Mouse (Mus musculus) limb, embryonic 15.5 days (tissue): Measurements from ENCODE around the gene Wdfy3. TPM values are rescaled to one million over a fixed set of nuclear protein-coding genes. Genes with fewer than 3 reads are reported as not detected.
"Not testable (repeated sequence)": the region's sequence is repeated elsewhere in the genome, so short reads cannot be mapped to it uniquely, and the experiment has no call there.

Experiments used
- ATAC-seq: fragments of 200-750 bp; cut with Nextera tagmentation; 2 replicates; pipeline ENCODE4 v1.8.0; 2017; ENCODE audit warnings: low read depth, moderate TSS enrichment; ENCODE audit not compliant: insufficient number of reproducible peaks, low FRiP score, low TSS enrichment
- H3K27ac ChIP-seq: fragments of 300-500 bp; sonication (generic); 2 replicates; pipeline ENCODE4 v1.5.1; 2015; ENCODE audit warnings: moderate library complexity, mild to moderate bottlenecking, inconsistent platforms
- H3K27me3 ChIP-seq: fragments of 300-500 bp; sonication (generic); 2 replicates; pipeline ENCODE4 v1.6.1; 2015; ENCODE audit warnings: inconsistent platforms
- H3K36me3 ChIP-seq: fragments of 300-500 bp; sonication (generic); 2 replicates; pipeline ENCODE4 v1.6.1; 2015; ENCODE audit warnings: inconsistent platforms
- H3K4me1 ChIP-seq: fragments of 300-500 bp; sonication (generic); 2 replicates; pipeline ENCODE4 v1.6.1; 2015; ENCODE audit warnings: inconsistent platforms
- H3K4me2 ChIP-seq: fragments of 300-500 bp; sonication (generic); 2 replicates; pipeline ENCODE4 v1.6.1; 2015; ENCODE audit warnings: mild to moderate bottlenecking, inconsistent platforms
- H3K4me3 ChIP-seq: fragments of 300-500 bp; sonication (generic); 2 replicates; pipeline ENCODE4 v1.5.1; 2015; ENCODE audit warnings: mild to moderate bottlenecking, inconsistent platforms
- H3K9ac ChIP-seq: fragments of 300-500 bp; sonication (generic); 2 replicates; pipeline ENCODE4 v1.6.1; 2015; ENCODE audit warnings: inconsistent platforms
- H3K9me3 ChIP-seq: fragments of 300-500 bp; sonication (generic); 2 replicates; pipeline ENCODE4 v1.6.1; 2016; ENCODE audit warnings: inconsistent platforms
- WGBS: fragments of 180-500 bp; shearing (Covaris S2); methylation state at CpG from one replicate; pipeline ENCODE4 v1.1.7; 2015; 5-methylcytosine and 5-hydroxymethylcytosine counted together
- polyA plus RNA-seq: library from polyadenylated mRNA; unstranded; fragments of >200 nt; fragmentation: Nextera tagmentation; extraction: Ambion mirVana; gene quantifications from 2 replicates; pipeline ENCODE4 v1.2.1, GENCODE M21; 2015

Gene Wdfy3
- polyA plus RNA-seq, 1 experiment from 2014 or later, result 14.4 TPM

DNA sequence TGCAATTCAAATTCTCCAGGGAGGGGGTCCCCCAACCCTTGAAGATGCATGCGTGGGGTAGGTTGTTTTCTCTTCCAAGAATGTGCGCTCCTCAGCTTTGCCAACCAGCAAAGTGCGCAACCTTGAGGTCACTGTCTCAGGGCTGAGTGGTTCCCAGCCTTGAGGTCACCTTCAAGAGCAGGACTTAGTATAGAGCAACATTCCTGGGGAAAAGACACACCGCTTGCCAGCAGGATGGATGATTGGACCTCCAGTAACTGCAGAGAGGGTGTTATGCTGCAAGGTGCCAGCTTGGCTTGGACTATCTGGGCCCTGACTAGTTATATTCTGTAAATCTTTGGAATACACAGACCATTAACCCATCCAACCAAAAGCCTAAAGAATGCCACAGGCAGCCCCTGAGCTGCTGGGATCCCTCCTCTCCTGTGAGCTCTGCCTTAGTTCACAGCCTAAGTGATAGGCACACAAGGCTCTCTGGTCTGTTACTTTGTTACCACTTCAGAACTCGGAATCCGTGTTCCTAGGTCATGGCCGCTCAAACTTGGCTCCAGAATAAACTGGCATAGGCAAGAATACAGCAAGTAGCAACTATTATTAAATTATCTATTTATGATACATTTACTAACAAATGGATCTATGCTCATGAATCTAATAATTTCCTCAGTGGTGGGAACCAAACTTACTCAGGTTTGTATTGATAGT is 76.6 kb downstream of the Wdfy3 start:
- Histone ChIP-seq H3K27ac (no peak overlapping the region), H3K36me3 (0 out of 2 replicates have a peak, but pooled peaks cover 3% of the 10 kb centered on the region), H3K27me3 (no peaks in the 10 kb centered on the region), H3K4me3 (no peak overlapping the region), H3K4me2 (no peak overlapping the region), H3K4me1 (peaks cover 4% of the 10 kb centered on the region; the same call in 1 of the 2 replicates), H3K9me3 (no peaks in the 10 kb centered on the region), H3K9ac (no peak overlapping the region)
- WGBS, result 92% methylated on average over 7 of the region's 7 CpGs
- no peak for ATAC-seq

DNA sequence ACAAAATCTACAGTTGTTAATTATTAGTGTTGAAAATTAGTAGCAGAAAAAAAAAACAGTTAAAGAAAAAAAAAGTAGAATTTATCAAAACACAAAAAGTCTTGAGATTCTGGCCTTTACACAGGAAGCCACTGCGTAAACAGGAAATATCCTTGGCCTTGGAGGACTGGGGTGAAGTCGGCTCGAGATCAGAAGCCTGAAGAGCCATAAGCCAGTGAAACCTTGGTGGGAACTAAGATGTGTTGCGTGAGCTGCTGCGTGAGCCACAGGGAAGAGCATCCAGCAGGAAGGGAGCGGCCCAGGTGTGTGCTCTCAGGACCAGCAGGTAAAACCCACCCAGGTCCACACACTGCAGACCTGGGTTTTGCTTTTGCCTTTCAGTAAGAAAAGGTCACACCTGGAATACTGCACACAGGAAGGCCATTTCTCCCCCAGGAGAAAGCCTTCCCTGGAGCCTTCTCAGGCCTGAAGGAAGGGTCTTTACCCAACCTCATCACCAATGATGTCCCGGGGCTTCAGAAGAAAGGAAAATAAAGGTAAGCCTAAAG is 79.3 kb downstream of the Wdfy3 start:
- Histone ChIP-seq H3K4me1 (peaks cover 4% of the 10 kb centered on the region; the same call in 1 of the 2 replicates), H3K27me3 (no peaks in the 10 kb centered on the region), H3K4me3 (no peak overlapping the region), H3K27ac (no peak overlapping the region), H3K4me2 (no peak overlapping the region), H3K9me3 (no peaks in the 10 kb centered on the region), H3K9ac (no peak overlapping the region), H3K36me3 (no peaks in the 10 kb centered on the region)
- no peak for ATAC-seq
- WGBS, result 83% methylated on average over 7 of the region's 7 CpGs

DNA sequence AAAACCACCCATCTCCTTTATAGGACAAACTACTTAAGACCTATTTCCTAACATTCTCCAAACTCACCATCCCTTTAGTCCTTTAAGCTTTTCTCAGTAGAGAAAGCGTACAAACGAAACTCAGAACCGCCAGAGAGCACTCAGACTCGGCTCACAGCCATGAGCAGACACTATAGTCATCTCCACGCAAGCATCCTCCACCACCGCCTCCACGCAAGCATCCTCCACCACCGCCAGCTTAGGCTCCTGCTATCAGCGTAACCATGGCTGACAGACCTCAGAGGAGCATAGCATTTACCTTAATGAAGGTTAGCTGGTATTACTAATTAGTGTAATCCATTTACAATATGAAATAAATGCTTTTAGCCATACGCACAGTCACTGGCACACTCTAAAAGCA is 81.2 kb downstream of the Wdfy3 start:
- Histone ChIP-seq H3K4me1 (peaks cover 4% of the 10 kb centered on the region; the same call in 1 of the 2 replicates), H3K9me3 (no peaks in the 10 kb centered on the region), H3K27ac (no peak overlapping the region), H3K9ac (no peak overlapping the region), H3K4me2 (no peak overlapping the region), H3K36me3 (no peaks in the 10 kb centered on the region), H3K4me3 (no peak overlapping the region), H3K27me3 (no peaks in the 10 kb centered on the region)
- ATAC-seq, result no peak
- WGBS, result 94% methylated on average over 10 of the region's 10 CpGs

DNA sequence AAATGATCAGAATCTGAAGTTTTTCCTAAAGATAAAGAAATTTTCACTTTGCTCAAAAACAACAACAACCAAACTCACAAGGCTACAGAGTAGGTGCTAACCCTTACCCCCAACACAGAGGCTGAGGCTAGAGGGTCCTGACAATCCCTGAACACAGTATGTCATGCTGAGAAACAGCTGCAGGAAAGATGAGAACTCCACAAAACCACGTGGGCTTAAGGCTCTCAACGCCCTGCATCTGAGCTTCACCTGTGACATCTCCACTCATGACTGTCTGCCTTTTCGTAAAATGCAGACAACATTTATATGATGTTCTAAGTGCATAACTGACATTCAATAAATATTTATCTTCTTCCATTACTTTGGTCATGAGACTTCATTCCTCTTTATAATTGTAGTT is 83.0 kb downstream of the Wdfy3 start:
- WGBS, result 66% methylated on average over 3 of the region's 3 CpGs
- no peak overlapping the region for H3K4me3 ChIP-seq
- no peaks in the 10 kb centered on the region for H3K36me3 ChIP-seq
- ATAC-seq, result no peak
- H3K27ac ChIP-seq, result no peak overlapping the region
- no peak overlapping the region for H3K9ac ChIP-seq
- H3K4me2 ChIP-seq, result no peak overlapping the region
- H3K9me3 ChIP-seq, result no peaks in the 10 kb centered on the region
- peaks cover 4% of the 10 kb centered on the region; the same call in 1 of the 2 replicates for H3K4me1 ChIP-seq
- H3K27me3 ChIP-seq, result no peaks in the 10 kb centered on the region

DNA sequence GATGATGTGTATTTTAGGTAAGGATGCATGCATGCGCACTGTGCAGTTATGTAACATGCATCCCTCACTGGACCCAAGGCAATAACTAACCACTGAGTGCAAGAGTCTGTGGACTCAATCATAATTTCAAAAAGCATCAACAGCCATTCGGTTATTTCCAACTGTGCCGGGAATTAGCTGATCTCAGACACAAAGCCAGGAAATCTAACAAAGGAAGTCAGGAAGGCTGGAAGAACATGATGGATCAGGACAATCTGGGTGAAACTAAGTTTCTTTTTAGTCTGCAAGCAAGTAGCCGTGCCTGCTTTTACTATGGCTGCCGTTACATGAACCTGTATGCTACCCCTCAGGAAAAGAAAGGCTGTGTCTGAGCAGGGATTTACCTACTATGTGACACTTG is 87.5 kb downstream of the Wdfy3 start:
- H3K27ac ChIP-seq, result peak overlapping the region; percentile 12; the same call in 1 of the 2 replicates
- no peak for ATAC-seq
- WGBS, result 90% methylated on average over 5 of the region's 5 CpGs

DNA sequence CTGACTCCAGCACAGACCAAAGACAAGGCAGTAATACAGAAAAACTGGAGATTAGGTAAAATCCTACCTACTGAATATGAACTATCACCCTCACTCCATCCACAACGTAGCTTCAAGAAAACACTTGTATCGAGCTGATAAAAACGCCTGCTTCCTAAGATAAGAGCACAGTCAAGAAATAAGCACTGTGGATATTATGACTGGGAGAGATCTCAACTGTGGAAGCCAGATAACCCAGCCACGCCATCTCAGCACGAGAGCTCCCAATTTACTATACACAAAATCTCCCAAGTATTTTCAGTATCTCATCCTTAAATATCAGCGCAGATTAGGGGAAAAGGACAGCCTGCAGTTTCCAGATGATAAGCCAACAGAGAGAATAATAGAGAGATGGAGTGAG is 90.1 kb downstream of the Wdfy3 start:
- no peaks in the 10 kb centered on the region for H3K9me3 ChIP-seq
- no peak for ATAC-seq
- whole genome bisulfite sequencing, result 93% methylated on average over 6 of the region's 6 CpGs
- H3K36me3 ChIP-seq, result peaks cover 28% of the 10 kb centered on the region; the same call in 1 of the 2 replicates
- H3K4me3 ChIP-seq, result no peak overlapping the region
- no peak overlapping the region for H3K27ac ChIP-seq
- H3K27me3 ChIP-seq, result no peaks in the 10 kb centered on the region
- no peak overlapping the region for H3K4me2 ChIP-seq
- no peaks in the 10 kb centered on the region for H3K4me1 ChIP-seq
- no peak overlapping the region for H3K9ac ChIP-seq

More for the DNA sequence above, 87.5 kb downstream of the Wdfy3 start:
- H3K27me3 ChIP-seq, result no peaks in the 10 kb centered on the region
- H3K9me3 ChIP-seq, result no peaks in the 10 kb centered on the region
- no peak overlapping the region for H3K4me2 ChIP-seq
- H3K9ac ChIP-seq, result no peak overlapping the region
- peaks cover 28% of the 10 kb centered on the region; the same call in 1 of the 2 replicates for H3K36me3 ChIP-seq
- no peak overlapping the region for H3K4me3 ChIP-seq
- no peaks in the 10 kb centered on the region for H3K4me1 ChIP-seq

DNA sequence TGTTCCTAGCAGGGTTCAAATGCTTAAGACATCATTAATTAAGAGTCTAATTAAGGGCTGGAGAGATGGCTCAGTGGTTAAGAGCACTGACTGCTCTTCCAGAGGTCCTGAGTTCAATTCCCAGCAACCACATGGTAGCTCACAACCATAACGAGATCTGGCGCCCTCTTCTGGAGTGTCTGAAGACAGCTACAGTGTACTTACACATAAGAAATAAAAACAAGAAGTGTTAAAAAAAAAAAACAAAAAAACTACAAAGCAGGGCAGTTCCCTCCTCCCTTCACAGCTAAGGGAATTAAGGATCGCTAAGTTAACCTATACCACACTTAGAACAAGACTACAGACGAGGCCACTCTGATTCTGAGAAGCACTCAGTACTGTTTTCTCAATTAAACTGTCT is 97.1 kb downstream of the Wdfy3 start:
- not testable (repeated sequence) for H3K4me3 ChIP-seq, H3K9me3 ChIP-seq, H3K27ac ChIP-seq, H3K4me2 ChIP-seq, H3K36me3 ChIP-seq, H3K9ac ChIP-seq, H3K27me3 ChIP-seq, ATAC-seq, H3K4me1 ChIP-seq
- WGBS, result 69% methylated on average over 4 of the region's 4 CpGs

DNA sequence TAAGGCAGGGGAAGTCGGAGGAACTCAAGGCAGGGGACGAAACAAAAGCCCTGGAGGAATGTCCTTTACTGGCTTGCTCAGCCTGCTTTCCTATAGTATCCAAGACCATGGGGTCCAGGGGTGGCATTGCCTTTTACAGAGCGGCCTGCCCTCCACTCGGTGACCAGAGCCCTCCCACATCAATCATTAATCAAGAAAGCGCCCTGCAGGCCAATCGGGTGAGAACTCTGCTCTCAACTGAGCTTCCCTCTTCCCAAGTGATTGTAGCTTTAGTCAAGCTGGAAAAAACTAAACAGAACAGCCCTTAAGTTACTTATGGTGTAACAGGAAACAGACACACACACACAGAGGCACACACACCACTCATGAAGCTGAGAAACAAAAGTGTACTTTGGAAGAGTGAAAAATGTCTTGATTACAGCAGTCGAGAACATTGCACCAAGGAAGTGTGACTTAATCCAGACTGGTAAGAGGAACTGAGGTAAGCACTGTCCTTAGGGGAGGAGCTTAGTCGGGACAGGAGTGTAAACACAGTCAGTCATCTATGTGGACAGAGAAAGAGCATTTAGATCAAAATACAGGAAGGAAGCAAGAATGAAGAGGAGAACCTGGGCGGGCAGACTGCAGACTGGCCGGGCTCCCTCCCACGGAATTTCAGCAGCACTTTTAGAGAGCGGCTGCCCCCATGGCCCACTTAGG is 101.4 kb downstream of the Wdfy3 start:
- no peak overlapping the region for H3K9ac ChIP-seq
- H3K4me2 ChIP-seq, result no peak overlapping the region
- H3K36me3 ChIP-seq, result peaks cover 6% of the 10 kb centered on the region; the same call in 1 of the 2 replicates
- H3K9me3 ChIP-seq, result no peaks in the 10 kb centered on the region
- ATAC-seq, result no peak
- H3K4me1 ChIP-seq, result peaks cover 5% of the 10 kb centered on the region; the same call in 1 of the 2 replicates
- H3K27me3 ChIP-seq, result no peaks in the 10 kb centered on the region
- WGBS, result 46% methylated on average over 12 of the region's 12 CpGs
- H3K4me3 ChIP-seq, result no peak overlapping the region
- peak overlapping the region; percentile 72 for H3K27ac ChIP-seq

DNA sequence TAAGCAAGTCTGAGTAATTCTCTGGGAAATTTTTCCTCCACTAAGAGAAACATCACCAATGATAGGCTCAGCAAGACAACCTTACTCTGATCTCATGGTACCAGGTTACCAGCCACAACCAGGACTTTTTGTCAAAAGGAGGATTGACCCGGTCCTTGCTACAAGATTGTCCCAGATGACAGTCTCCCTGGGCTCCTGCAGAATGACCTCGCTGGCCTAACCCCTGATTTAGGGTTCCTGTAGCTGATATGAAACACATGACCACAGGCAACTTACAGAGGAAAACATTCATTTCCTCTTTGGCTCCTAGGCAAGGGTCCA is 101.9 kb downstream of the Wdfy3 start:
- no peak overlapping the region for H3K4me2 ChIP-seq
- H3K9ac ChIP-seq, result no peak overlapping the region
- H3K36me3 ChIP-seq, result peaks cover 6% of the 10 kb centered on the region; the same call in 1 of the 2 replicates
- H3K4me3 ChIP-seq, result no peak overlapping the region
- ATAC-seq, result no peak
- H3K27me3 ChIP-seq, result no peaks in the 10 kb centered on the region
- no peaks in the 10 kb centered on the region for H3K9me3 ChIP-seq
- peaks cover 9% of the 10 kb centered on the region; the same call in 1 of the 2 replicates for H3K4me1 ChIP-seq
- WGBS, result 48% methylated on average over 2 of the region's 2 CpGs
- H3K27ac ChIP-seq, result peak overlapping the region; percentile 72; the same call in 1 of the 2 replicates

DNA sequence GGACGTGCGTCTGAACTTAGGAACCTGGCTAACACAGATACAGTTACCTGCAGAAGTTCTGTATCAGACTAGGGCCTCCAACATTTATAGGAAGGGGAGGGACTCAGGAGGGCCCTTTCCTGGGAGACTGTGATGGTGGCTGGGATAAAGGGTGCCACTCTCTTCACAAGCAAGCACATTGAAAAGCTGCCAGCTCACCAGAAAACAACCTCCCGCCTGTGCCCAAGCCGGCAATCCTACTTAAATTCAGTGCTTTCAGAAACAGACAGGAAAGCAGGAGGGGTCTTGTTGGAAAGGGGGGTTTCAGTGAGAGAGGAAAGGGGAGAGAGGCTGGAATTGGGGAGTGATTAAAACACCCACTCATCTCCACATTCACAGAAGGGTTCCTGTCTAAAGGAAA is 106.9 kb downstream of the Wdfy3 start:
- no peaks in the 10 kb centered on the region for H3K9me3 ChIP-seq
- 0 out of 2 replicates have a peak, but pooled peaks cover 6% of the 10 kb centered on the region for H3K4me1 ChIP-seq
- no peaks in the 10 kb centered on the region for H3K27me3 ChIP-seq
- 0 out of 2 replicates have a peak overlapping the region, but pooled peaks have one; percentile 8 for H3K27ac ChIP-seq
- WGBS, result 66% methylated on average over 4 of the region's 4 CpGs
- no peak overlapping the region for H3K4me2 ChIP-seq
- H3K4me3 ChIP-seq, result no peak overlapping the region
- H3K36me3 ChIP-seq, result peaks cover 34% of the 10 kb centered on the region
- no peak for ATAC-seq
- no peak overlapping the region for H3K9ac ChIP-seq

DNA sequence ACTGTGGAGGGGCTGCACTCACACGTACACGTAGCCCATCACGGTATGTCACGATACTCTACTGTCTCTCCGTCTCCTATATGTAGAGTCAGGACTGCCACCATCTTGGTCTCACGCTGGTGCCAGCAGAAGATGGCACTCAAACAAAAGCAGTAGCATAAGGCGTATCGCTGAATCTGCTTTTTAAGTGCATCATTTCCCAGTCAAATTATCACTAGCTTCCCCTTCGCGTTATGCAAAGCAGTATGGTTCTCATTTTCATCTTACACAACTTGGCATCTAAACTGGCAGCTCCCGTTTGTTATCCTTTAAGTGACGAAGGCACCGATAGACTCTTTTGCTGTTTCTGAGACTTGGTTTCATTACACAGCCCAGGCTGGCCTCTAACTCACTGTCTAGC is 110.4 kb downstream of the Wdfy3 start:
- no peak for ATAC-seq
- H3K4me2 ChIP-seq, result no peak overlapping the region
- no peak overlapping the region for H3K9ac ChIP-seq
- H3K27ac ChIP-seq, result no peak overlapping the region
- WGBS, result 96% methylated on average over 13 of the region's 13 CpGs
- no peaks in the 10 kb centered on the region for H3K27me3 ChIP-seq
- no peaks in the 10 kb centered on the region for H3K9me3 ChIP-seq
- no peak overlapping the region for H3K4me3 ChIP-seq
- H3K36me3 ChIP-seq, result peaks cover 34% of the 10 kb centered on the region
- peaks cover 9% of the 10 kb centered on the region; the same call in 1 of the 2 replicates for H3K4me1 ChIP-seq

DNA sequence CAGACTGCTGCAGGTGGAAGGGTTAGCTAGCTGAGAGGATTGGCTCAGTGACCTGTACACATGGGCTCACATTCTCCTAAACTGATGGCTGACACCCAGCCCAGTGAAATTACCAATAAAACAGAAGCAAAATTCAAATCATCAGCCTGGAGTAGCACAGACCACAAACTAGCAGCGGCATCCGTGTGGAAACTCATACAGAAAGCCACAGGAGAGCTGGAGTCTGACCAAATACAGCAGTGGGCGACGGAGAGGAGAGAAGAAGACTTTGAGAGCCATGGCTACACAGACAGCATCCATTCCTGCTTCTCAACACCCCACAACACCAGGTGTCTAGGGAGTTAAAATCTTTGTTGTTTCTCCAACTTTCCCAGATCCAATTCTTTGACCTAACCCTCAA is 110.8 kb downstream of the Wdfy3 start:
- peaks cover 9% of the 10 kb centered on the region; the same call in 1 of the 2 replicates for H3K4me1 ChIP-seq
- no peak for ATAC-seq
- no peaks in the 10 kb centered on the region for H3K27me3 ChIP-seq
- no peak overlapping the region for H3K9ac ChIP-seq
- H3K9me3 ChIP-seq, result no peaks in the 10 kb centered on the region
- no peak overlapping the region for H3K27ac ChIP-seq
- H3K4me2 ChIP-seq, result no peak overlapping the region
- 83% methylated on average over 4 of the region's 4 CpGs for WGBS
- peaks cover 34% of the 10 kb centered on the region for H3K36me3 ChIP-seq
- H3K4me3 ChIP-seq, result no peak overlapping the region
